Mouse (Mus musculus): ENCODE data around the gene Nr1h3. TPM values are rescaled to one million over a fixed set of nuclear protein-coding genes. Genes with fewer than 3 reads are reported as not detected.

Nr1h3 gene
- polyA plus RNA-seq, 1 experiment from 2014 or later, result 1.9 TPM

- DNase-seq (ENCODE audit: low spot score, missing footprints), result no peak
- H3K4me1 ChIP-seq (ENCODE audit: control insufficient read depth, insufficient read depth, low read length), result no peaks in the 10 kb centered on the region
- no peaks in the 10 kb centered on the region for H3K27me3 ChIP-seq (ENCODE audit: control insufficient read depth, insufficient read depth, low read length)
- H3K4me3 ChIP-seq (ENCODE audit: low read depth, low read length), result no peak overlapping the region
- no peak overlapping the region for H3K27ac ChIP-seq (ENCODE audit: low read depth, low read length)
- no peaks in the 10 kb centered on the region for H3K9me3 ChIP-seq (ENCODE audit: control insufficient read depth, low read length)
- no peak overlapping the region for H3K9ac ChIP-seq (ENCODE audit: low read length)
- H3K4me2 ChIP-seq, result no peak overlapping the region
- no peak for ATAC-seq (ENCODE audit: low FRiP score)
- no peaks in the 10 kb centered on the region for H3K36me3 ChIP-seq (ENCODE audit: control insufficient read depth, insufficient read depth, low read length)
- 85% methylated on average over 2 of the region's 2 CpGs for WGBS
Observed at GRCm38 (mm10) chr2:91229735-91230134, 27.1 kb upstream of the Nr1h3 start.

DNA sequence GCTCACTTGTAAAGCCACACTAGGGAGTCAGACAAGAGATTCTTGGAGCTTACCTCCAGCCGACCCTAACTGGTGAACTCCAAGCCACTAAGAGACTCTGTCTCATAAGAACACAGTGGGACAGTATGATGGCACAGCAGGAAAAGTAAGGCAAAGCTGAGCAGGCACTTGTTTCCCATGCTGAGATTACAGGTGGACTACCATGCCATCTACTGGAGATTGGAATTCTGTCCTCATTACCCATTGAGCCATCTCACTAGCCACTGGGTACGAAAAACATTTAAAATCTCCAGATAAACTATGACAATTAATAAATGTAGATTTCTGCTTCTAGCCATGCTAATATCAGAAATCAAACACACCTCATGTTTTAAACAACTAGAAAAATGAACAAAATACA is 21.0 kb upstream of the Nr1h3 start:
- no peak overlapping the region for H3K9ac ChIP-seq (ENCODE audit: low read length)
- no peaks in the 10 kb centered on the region for H3K9me3 ChIP-seq (ENCODE audit: control insufficient read depth, low read length)
- no peak for DNase-seq (ENCODE audit: low spot score, missing footprints)
- H3K4me2 ChIP-seq, result no peak overlapping the region
- H3K4me1 ChIP-seq (ENCODE audit: control insufficient read depth, insufficient read depth, low read length), result no peaks in the 10 kb centered on the region
- H3K36me3 ChIP-seq (ENCODE audit: control insufficient read depth, insufficient read depth, low read length), result no peaks in the 10 kb centered on the region
- 81% methylated on average over 2 of the region's 2 CpGs for WGBS
- no peak overlapping the region for H3K27ac ChIP-seq (ENCODE audit: low read depth, low read length)
- no peaks in the 10 kb centered on the region for H3K27me3 ChIP-seq (ENCODE audit: control insufficient read depth, insufficient read depth, low read length)
- no peak overlapping the region for H3K4me3 ChIP-seq (ENCODE audit: low read depth, low read length)
- ATAC-seq (ENCODE audit: low FRiP score), result no peak

GRCm38 (mm10) chr2:91220501-91220900 is 17.9 kb upstream of the Nr1h3 start:
- 96% methylated on average over 3 of the region's 3 CpGs for WGBS
- Histone ChIP-seq H3K27ac (ENCODE audit: low read depth, low read length) (no peak overlapping the region), H3K4me2 (no peak overlapping the region), H3K9ac (ENCODE audit: low read length) (no peak overlapping the region), H3K36me3 (ENCODE audit: control insufficient read depth, insufficient read depth, low read length) (no peaks in the 10 kb centered on the region), H3K27me3 (ENCODE audit: control insufficient read depth, insufficient read depth, low read length) (no peaks in the 10 kb centered on the region), H3K4me3 (ENCODE audit: low read depth, low read length) (no peak overlapping the region), H3K9me3 (ENCODE audit: control insufficient read depth, low read length) (no peaks in the 10 kb centered on the region), H3K4me1 (ENCODE audit: control insufficient read depth, insufficient read depth, low read length) (no peaks in the 10 kb centered on the region)
- DNase-seq (ENCODE audit: low spot score, missing footprints) (no peak), ATAC-seq (ENCODE audit: low FRiP score) (no peak)

DNA sequence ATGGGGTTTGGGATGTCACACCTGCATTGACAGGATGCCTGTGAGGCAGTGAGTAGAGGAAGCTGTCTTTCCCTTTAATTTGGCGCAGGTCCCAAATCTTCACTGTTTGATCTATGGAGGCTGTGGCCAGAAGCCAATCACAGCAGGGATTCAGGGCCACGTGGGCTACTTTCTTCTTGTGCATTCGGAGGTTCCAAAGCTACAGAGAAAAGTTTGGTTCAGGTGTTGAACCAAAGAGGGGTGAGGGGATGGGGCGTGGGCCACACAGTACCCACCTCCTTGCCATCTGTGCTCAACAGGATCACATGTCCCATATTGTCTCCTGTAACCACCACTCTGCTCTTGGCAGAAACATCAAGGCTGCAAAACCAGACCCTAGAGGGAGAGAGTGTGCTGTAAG is 14.4 kb upstream of the Nr1h3 start:
- no peaks in the 10 kb centered on the region for H3K9me3 ChIP-seq (ENCODE audit: control insufficient read depth, low read length)
- ATAC-seq (ENCODE audit: low FRiP score) (no peak), DNase-seq (ENCODE audit: low spot score, missing footprints) (no peak)
- H3K9ac ChIP-seq (ENCODE audit: low read length), result no peak overlapping the region
- peaks cover 2% of the 10 kb centered on the region; the same call in 1 of the 2 replicates for H3K36me3 ChIP-seq (ENCODE audit: control insufficient read depth, insufficient read depth, low read length)
- no peak overlapping the region for H3K27ac ChIP-seq (ENCODE audit: low read depth, low read length)
- no peak overlapping the region for H3K4me2 ChIP-seq
- H3K4me1 ChIP-seq (ENCODE audit: control insufficient read depth, insufficient read depth, low read length), result no peaks in the 10 kb centered on the region
- WGBS, result 73% methylated on average over 4 of the region's 4 CpGs
- no peak overlapping the region for H3K4me3 ChIP-seq (ENCODE audit: low read depth, low read length)
- no peaks in the 10 kb centered on the region for H3K27me3 ChIP-seq (ENCODE audit: control insufficient read depth, insufficient read depth, low read length)

GRCm38 (mm10) chr2:91213311-91213710 is 10.7 kb upstream of the Nr1h3 start:
- Histone ChIP-seq H3K4me2 (no peak overlapping the region), H3K4me3 (ENCODE audit: low read depth, low read length) (no peak overlapping the region), H3K36me3 (ENCODE audit: control insufficient read depth, insufficient read depth, low read length) (peaks cover 16% of the 10 kb centered on the region; the same call in 1 of the 2 replicates), H3K9ac (ENCODE audit: low read length) (no peak overlapping the region), H3K4me1 (ENCODE audit: control insufficient read depth, insufficient read depth, low read length) (no peaks in the 10 kb centered on the region), H3K27ac (ENCODE audit: low read depth, low read length) (no peak overlapping the region), H3K9me3 (ENCODE audit: control insufficient read depth, low read length) (no peaks in the 10 kb centered on the region), H3K27me3 (ENCODE audit: control insufficient read depth, insufficient read depth, low read length) (no peaks in the 10 kb centered on the region)
- no peak for DNase-seq (ENCODE audit: low spot score, missing footprints)
- ATAC-seq (ENCODE audit: low FRiP score), result no peak

DNA sequence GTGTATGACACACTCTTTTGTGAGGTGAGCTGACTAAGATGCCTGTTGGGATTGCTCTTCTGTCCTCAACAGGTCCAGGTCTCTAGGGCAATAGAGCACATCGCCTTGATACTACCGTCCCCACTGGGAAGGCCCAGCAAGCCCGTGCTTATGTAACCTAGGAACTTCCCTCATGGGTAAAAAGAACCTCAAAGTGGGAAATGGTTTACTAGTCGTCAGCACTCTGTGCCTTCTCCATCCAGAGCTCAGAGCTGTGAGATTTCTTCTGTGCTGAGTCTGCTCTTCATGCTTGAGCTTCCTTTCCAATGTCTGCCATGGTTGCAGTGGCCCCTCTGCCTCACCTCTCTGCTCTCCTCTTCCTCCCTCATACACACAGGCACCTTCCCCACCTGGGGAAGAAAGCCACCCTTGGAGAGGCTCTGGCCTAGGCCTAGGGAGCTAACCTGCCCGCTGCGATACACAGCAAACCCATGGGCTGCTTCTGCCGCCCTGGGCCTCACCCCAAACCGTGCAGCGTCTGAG is 3.7 kb upstream of the Nr1h3 start:
- Histone ChIP-seq H3K9me3 (ENCODE audit: control insufficient read depth, low read length) (no peaks in the 10 kb centered on the region), H3K27me3 (ENCODE audit: control insufficient read depth, insufficient read depth, low read length) (no peaks in the 10 kb centered on the region), H3K9ac (ENCODE audit: low read length) (no peak overlapping the region), H3K36me3 (ENCODE audit: control insufficient read depth, insufficient read depth, low read length) (peaks cover 16% of the 10 kb centered on the region), H3K4me3 (ENCODE audit: low read depth, low read length) (no peak overlapping the region), H3K4me2 (no peak overlapping the region), H3K27ac (ENCODE audit: low read depth, low read length) (no peak overlapping the region), H3K4me1 (ENCODE audit: control insufficient read depth, insufficient read depth, low read length) (peaks cover 10% of the 10 kb centered on the region; the same call in 1 of the 2 replicates)
- no peak for DNase-seq (ENCODE audit: low spot score, missing footprints)
- 93% methylated on average over 9 of the region's 9 CpGs for WGBS
- ATAC-seq (ENCODE audit: low FRiP score), result no peak

GRCm38 (mm10) chr2:91202972-91203656 is 480 bp upstream of the Nr1h3 start:
- peak; percentile 84 for DNase-seq (ENCODE audit: low spot score, missing footprints)
- Histone ChIP-seq H3K9me3 (ENCODE audit: control insufficient read depth, low read length) (no peaks in the 10 kb centered on the region), H3K4me3 (ENCODE audit: low read depth, low read length) (peak overlapping the region; percentile 72), H3K4me1 (ENCODE audit: control insufficient read depth, insufficient read depth, low read length) (peaks cover 10% of the 10 kb centered on the region; the same call in 1 of the 2 replicates), H3K36me3 (ENCODE audit: control insufficient read depth, insufficient read depth, low read length) (peaks cover 7% of the 10 kb centered on the region), H3K4me2 (peak overlapping the region; percentile 79), H3K27me3 (ENCODE audit: control insufficient read depth, insufficient read depth, low read length) (no peaks in the 10 kb centered on the region), H3K9ac (ENCODE audit: low read length) (peak overlapping the region; percentile 89), H3K27ac (ENCODE audit: low read depth, low read length) (peak overlapping the region; percentile 88)
- no peak; the same call in 1 of the 2 replicates for ATAC-seq (ENCODE audit: low FRiP score)
- 17% methylated on average over 20 of the region's 20 CpGs for WGBS

GRCm38 (mm10) chr2:91198888-91199287 is 3.7 kb downstream of the Nr1h3 start:
- no peak overlapping the region for H3K9ac ChIP-seq (ENCODE audit: low read length)
- H3K9me3 ChIP-seq (ENCODE audit: control insufficient read depth, low read length), result no peaks in the 10 kb centered on the region
- H3K36me3 ChIP-seq (ENCODE audit: control insufficient read depth, insufficient read depth, low read length), result no peaks in the 10 kb centered on the region
- no peaks in the 10 kb centered on the region for H3K27me3 ChIP-seq (ENCODE audit: control insufficient read depth, insufficient read depth, low read length)
- H3K27ac ChIP-seq (ENCODE audit: low read depth, low read length), result no peak overlapping the region
- no peak overlapping the region for H3K4me3 ChIP-seq (ENCODE audit: low read depth, low read length)
- H3K4me1 ChIP-seq (ENCODE audit: control insufficient read depth, insufficient read depth, low read length), result peaks cover 13% of the 10 kb centered on the region; the same call in 1 of the 2 replicates
- ATAC-seq (ENCODE audit: low FRiP score) (no peak), DNase-seq (ENCODE audit: low spot score, missing footprints) (no peak)
- no peak overlapping the region for H3K4me2 ChIP-seq
- WGBS, result 94% methylated on average over 3 of the region's 3 CpGs

DNA sequence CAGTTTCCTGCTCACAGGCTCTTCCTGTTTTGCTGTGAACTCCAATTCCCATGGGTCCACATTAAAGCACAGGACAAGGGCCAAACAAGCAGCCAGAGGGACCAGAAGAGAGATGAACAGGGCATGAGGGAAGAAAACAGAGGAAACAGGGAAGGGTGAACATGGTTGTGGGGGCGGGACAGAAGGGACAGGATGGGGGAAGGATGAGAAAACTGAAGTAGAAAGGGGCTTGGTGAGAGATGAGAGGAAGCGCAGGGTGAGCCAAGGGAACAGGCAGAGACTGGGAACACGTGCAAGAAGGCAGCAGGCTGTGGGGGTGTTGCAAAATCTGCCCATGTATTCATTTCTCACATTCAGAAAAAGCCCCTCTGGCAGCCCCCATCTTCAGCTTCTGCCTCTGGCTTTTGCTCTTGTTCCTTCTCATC is 6.0 kb downstream of the Nr1h3 start:
- Histone ChIP-seq H3K4me3 (ENCODE audit: low read depth, low read length) (no peak overlapping the region), H3K27ac (ENCODE audit: low read depth, low read length) (no peak overlapping the region), H3K4me2 (no peak overlapping the region), H3K9ac (ENCODE audit: low read length) (no peak overlapping the region), H3K27me3 (ENCODE audit: control insufficient read depth, insufficient read depth, low read length) (no peaks in the 10 kb centered on the region), H3K36me3 (ENCODE audit: control insufficient read depth, insufficient read depth, low read length) (no peaks in the 10 kb centered on the region), H3K4me1 (ENCODE audit: control insufficient read depth, insufficient read depth, low read length) (peaks cover 3% of the 10 kb centered on the region; the same call in 1 of the 2 replicates), H3K9me3 (ENCODE audit: control insufficient read depth, low read length) (no peaks in the 10 kb centered on the region)
- WGBS, result 66% methylated on average over 3 of the region's 3 CpGs
- ATAC-seq (ENCODE audit: low FRiP score) (no peak), DNase-seq (ENCODE audit: low spot score, missing footprints) (no peak)

Measured in midbrain, embryonic 11.5 days (tissue).